Mouse (Mus musculus): ENCODE measurements around the gene Adck2. TPM values are rescaled to one million over a fixed set of nuclear protein-coding genes. Genes with fewer than 3 reads are reported as not detected.

Adck2 gene
- total RNA-seq, 2 experiments from 2014 or later = 6.2 to 12.5 TPM

Other genes starting within 250 kb of the Adck2 start
- gene Slc37a3, start 196.2 kb upstream of the Adck2 start, total RNA-seq (2021) = 10 to 100 TPM; 21.0 to 32.2 TPM
- gene Rab19, start 192.7 kb upstream of the Adck2 start, total RNA-seq (2021) = under 1 TPM in 1 of 2 experiments, not detected in 1; 0.16 TPM
- 10 to 100 TPM; 30.4 to 31.8 TPM for gene Mkrn1, start 153.4 kb upstream of the Adck2 start, total RNA-seq (2021)
- gene Dennd2a, start 16.0 kb upstream of the Adck2 start, total RNA-seq (2021) = 10 to 100 TPM; 15.4 to 19.9 TPM
- gene Gm42420, start 11.9 kb downstream of the Adck2 start, total RNA-seq (2021) = not detected
- 100 to 1,000 TPM; 263 to 317 TPM for gene Ndufb2, start 18.7 kb downstream of the Adck2 start, total RNA-seq (2021)
- gene Braf, start 151.6 kb downstream of the Adck2 start, total RNA-seq (2021) = 10 to 100 TPM; 10.2 to 14.1 TPM
- gene Mrps33, start 237.1 kb downstream of the Adck2 start, total RNA-seq (2021) = 10 to 100 TPM; 57.4 to 61.1 TPM

Measured in gastrocnemius, postnatal 10 days (tissue).